Mouse (Mus musculus): ENCODE measurements around the gene Bhmt2. TPM values are rescaled to one million over a fixed set of nuclear protein-coding genes. Genes with fewer than 3 reads are reported as not detected.

The Bhmt2 gene
- 0.06 TPM in 1 of 2 replicates, not detected in the other for polyA plus RNA-seq (2015; fragmentation: Nextera tagmentation; extraction: Ambion mirVana)

DNA sequence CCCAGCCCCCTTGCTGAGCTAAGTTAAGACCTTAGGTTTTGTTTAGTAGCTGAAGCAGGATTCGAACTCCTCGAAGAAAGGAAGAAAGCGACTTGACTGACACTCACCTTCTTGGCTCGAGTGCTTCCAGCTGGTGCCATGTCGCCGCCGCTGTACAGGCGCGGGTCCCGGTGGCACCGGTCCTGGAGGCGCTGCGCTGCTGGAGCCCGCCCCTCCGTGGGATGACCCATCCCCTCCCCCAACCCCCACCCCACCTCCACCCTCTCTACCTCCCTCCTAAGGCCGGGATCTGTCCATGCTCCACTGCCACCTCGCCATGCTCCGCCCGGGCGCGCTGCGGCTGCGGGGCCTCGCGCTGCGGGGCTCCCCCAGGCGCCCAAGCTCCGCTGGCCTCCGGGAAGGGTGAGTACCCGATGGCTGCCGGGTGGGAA is at the start of gene Bhmt2, which contains the start of gene Dmgdh:
Gene Bhmt2 (minus strand): TSS at position 172 of the 431 bp plus-strand sequence.
Gene Dmgdh (plus strand): TSS at position 303 of the 431 bp plus-strand sequence.

DNA sequence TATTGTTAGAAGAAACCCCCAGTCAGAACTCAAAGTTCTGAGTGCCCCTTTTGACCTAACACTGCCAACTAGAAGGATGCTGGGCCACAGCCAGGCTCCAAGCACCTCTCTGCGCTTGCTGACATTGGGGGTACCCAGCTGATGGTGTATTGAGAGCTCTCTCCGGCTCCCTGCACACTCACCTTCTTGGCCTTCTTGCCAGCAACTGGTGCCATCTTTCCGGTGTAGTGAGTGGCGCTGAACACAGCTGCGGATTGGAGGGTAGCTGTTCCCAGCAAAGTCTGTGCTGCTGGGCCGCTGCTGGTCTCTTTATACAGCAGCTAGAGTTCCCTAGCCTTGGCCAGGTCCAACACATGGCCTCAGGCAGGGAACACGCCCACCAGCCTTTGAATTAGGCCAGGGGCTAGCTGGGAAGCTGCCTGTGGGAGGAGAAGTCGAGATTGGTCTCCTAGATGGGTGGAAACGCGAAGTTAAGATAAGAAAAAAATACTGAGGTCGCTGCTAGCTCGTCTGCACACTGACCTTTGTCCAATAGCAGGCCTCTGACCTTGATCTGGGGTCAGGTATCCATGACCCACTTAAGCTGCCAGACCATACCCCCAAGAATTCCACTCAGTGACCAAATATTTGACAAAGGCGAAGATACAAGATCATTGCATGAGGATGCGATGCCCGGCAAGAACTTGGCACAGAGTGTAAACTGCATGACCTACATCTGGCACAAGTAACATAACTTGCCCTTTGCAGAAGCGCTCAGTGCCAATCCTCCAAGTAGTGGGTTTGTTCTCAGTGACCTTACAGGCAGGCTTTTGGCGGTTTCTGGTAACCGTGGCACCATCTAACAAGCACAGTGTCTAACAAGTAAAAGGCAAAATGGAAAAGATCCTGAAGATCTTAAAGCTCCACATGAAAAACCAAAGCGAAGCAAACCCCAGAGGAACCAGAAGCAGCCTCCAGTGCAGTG is 36.5 kb downstream of the Bhmt2 start, which contains the start of gene Bhmt:
Gene Bhmt (minus strand): TSS at position 680 of the 964 bp plus-strand sequence.

Other genes starting within 250 kb of the Bhmt2 start
- 11.3 and 16.2 TPM in 2 replicates for gene Jmy, start 174.5 kb downstream of the Bhmt2 start, polyA plus RNA-seq (2015; fragmentation: Nextera tagmentation; extraction: Ambion mirVana)
- gene Bhmt, start 36.3 kb downstream of the Bhmt2 start, polyA plus RNA-seq (2015; fragmentation: Nextera tagmentation; extraction: Ambion mirVana) = 0.92 and 1.2 TPM in 2 replicates
- 0.19 and 0.43 TPM in 2 replicates for gene Dmgdh, start 131 bp upstream of the Bhmt2 start, polyA plus RNA-seq (2015; fragmentation: Nextera tagmentation; extraction: Ambion mirVana)
- 11.2 and 13.3 TPM in 2 replicates for gene Arsb, start 97.3 kb upstream of the Bhmt2 start, polyA plus RNA-seq (2015; fragmentation: Nextera tagmentation; extraction: Ambion mirVana)

All from neural tube, postnatal 0 days (tissue).